Mouse (Mus musculus): Measurements from ENCODE around the gene Myo1d.

- TF ChIP-seq CTCF (IDR thresholded peaks at IDR 0.05): no peak; the same call in 1 of the 2 replicates
- no peak for TF ChIP-seq EP300 (IDR thresholded peaks at IDR 0.05)
Observed at GRCm38 (mm10) chr11:80777708-80778107, 2.1 kb downstream of the Myo1d start.
